Mouse (Mus musculus): ENCODE data around the gene Parn. TPM values are rescaled to one million over a fixed set of nuclear protein-coding genes. Genes with fewer than 3 reads are reported as not detected.

The Parn gene
- polyA plus RNA-seq, 1 experiment from 2014 or later, result 14.9 TPM

DNA sequence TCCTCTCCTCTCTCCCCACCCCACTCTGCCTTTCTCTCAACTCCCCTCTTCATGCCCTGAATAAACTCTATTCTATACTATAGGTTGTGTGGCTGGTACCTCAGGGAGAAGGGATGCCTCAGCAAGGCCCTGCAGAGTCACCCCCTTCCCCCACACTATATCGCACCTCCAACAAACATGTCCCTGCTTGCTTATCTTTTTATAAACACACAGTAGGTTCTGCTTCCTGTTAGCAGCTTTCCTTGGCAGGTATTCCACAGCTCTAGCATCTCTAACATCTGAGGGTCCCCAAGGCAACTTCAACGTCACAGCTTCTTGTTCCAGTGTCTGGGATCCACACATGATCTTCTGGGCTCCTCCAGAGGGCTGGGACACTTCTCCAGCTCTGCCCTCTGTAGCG is 117.3 kb downstream of the Parn start:
- 0 out of 2 replicates have a peak, but pooled peaks cover 3% of the 10 kb centered on the region for H3K9me3 ChIP-seq (replicated peaks; ENCODE audit: control insufficient read depth, low read length)
- H3K4me1 ChIP-seq (ENCODE audit: control insufficient read depth, low read depth, low read length), result no peaks in the 10 kb centered on the region
- ATAC-seq (ENCODE audit: low read depth), result no peak
- 71% methylated on average over 3 of the region's 3 CpGs for WGBS (ENCODE audit: insufficient replicate concordance)
- no peak overlapping the region for H3K27ac ChIP-seq (ENCODE audit: low read length)
- no peaks in the 10 kb centered on the region for H3K27me3 ChIP-seq (ENCODE audit: control insufficient read depth, insufficient read depth, low read depth, low read length)
- no peak overlapping the region for H3K9ac ChIP-seq (ENCODE audit: low read depth, low read length)
- H3K4me2 ChIP-seq (ENCODE audit: low read depth, low read length), result no peak overlapping the region
- H3K36me3 ChIP-seq (ENCODE audit: control insufficient read depth, insufficient read depth), result peaks cover 8% of the 10 kb centered on the region
- H3K4me3 ChIP-seq (ENCODE audit: low read depth, low read length), result no peak overlapping the region

DNA sequence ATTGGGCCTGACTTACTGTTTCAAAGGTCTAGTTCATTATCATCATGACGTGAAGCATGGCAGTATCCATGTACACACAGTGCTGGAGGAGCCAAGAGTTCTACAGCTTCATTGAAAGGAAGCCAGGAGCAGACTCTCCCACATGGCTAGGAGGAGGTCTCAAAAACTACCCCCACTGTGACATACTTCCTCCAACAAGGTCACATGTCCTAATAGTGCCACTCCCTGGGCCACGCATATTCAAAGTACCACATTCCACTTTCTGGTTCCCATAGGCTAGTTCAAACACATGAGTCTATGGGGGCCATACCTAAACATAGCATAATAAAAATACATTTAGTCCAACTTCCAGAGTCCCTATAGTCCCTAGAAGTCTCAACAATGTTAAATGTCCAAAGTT is 118.0 kb downstream of the Parn start:
- no peak for ATAC-seq (ENCODE audit: low read depth)
- 0 out of 2 replicates have a peak, but pooled peaks cover 3% of the 10 kb centered on the region for H3K9me3 ChIP-seq (replicated peaks; ENCODE audit: control insufficient read depth, low read length)
- no peaks in the 10 kb centered on the region for H3K4me1 ChIP-seq (ENCODE audit: control insufficient read depth, low read depth, low read length)
- H3K9ac ChIP-seq (ENCODE audit: low read depth, low read length), result no peak overlapping the region
- H3K27ac ChIP-seq (ENCODE audit: low read length), result no peak overlapping the region
- H3K4me3 ChIP-seq (ENCODE audit: low read depth, low read length), result no peak overlapping the region
- peaks cover 8% of the 10 kb centered on the region for H3K36me3 ChIP-seq (ENCODE audit: control insufficient read depth, insufficient read depth)
- H3K4me2 ChIP-seq (ENCODE audit: low read depth, low read length), result no peak overlapping the region
- no peaks in the 10 kb centered on the region for H3K27me3 ChIP-seq (ENCODE audit: control insufficient read depth, insufficient read depth, low read depth, low read length)
- 81% methylated on average over 2 of the region's 2 CpGs for WGBS (ENCODE audit: insufficient replicate concordance)

- Histone ChIP-seq H3K4me2 (ENCODE audit: low read depth, low read length) (no peak overlapping the region), H3K36me3 (ENCODE audit: control insufficient read depth, insufficient read depth) (peaks cover 5% of the 10 kb centered on the region), H3K9me3 (replicated peaks; ENCODE audit: control insufficient read depth, low read length) (0 out of 2 replicates have a peak, but pooled peaks cover 2% of the 10 kb centered on the region), H3K4me3 (ENCODE audit: low read depth, low read length) (no peak overlapping the region), H3K27me3 (ENCODE audit: control insufficient read depth, insufficient read depth, low read depth, low read length) (no peaks in the 10 kb centered on the region), H3K9ac (ENCODE audit: low read depth, low read length) (no peak overlapping the region), H3K27ac (ENCODE audit: low read length) (no peak overlapping the region), H3K4me1 (ENCODE audit: control insufficient read depth, low read depth, low read length) (no peaks in the 10 kb centered on the region)
- no peak for ATAC-seq (ENCODE audit: low read depth)
- 73% methylated on average over 4 of the region's 4 CpGs for WGBS (ENCODE audit: insufficient replicate concordance)
Measured at GRCm38 (mm10) chr16:13541816-13542215, 126.2 kb downstream of the Parn start.

DNA sequence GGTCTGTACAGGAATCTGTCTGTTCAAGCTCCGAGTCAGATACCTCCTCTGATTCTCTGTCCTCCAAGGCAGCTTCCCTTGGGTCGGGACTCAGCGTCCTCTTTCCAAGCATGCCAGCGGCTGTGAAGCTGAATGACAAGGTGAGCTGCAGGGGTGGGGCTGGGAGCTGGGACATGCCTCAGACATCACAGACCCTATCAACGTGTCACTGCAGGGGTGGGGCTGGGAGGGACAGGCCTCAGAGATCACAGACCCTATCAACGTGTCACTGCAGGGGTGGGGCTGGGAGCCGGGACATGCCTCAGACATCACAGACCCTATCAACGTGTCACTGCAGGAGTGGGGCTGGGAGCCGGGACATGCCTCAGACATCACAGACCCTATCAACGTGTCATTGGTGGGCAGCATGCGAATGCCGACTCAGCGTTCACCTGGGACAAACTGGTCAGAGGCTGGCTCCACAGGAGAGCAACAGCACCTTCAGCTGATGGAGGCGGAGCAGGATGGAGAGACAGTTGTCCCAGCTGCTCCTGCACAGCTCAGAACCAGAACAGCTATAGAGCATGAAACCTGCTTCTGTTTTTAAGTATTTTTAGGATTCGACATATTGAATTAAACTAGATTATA is 126.7 kb downstream of the Parn start:
- Histone ChIP-seq H3K4me3 (ENCODE audit: low read depth, low read length) (no peak overlapping the region), H3K9ac (ENCODE audit: low read depth, low read length) (no peak overlapping the region), H3K4me2 (ENCODE audit: low read depth, low read length) (no peak overlapping the region), H3K27ac (ENCODE audit: low read length) (no peak overlapping the region), H3K9me3 (replicated peaks; ENCODE audit: control insufficient read depth, low read length) (no peaks in the 10 kb centered on the region), H3K4me1 (ENCODE audit: control insufficient read depth, low read depth, low read length) (no peaks in the 10 kb centered on the region), H3K27me3 (ENCODE audit: control insufficient read depth, insufficient read depth, low read depth, low read length) (no peaks in the 10 kb centered on the region), H3K36me3 (ENCODE audit: control insufficient read depth, insufficient read depth) (0 out of 2 replicates have a peak, but pooled peaks cover 2% of the 10 kb centered on the region)
- ATAC-seq (ENCODE audit: low read depth), result no peak
- 64% methylated on average over 15 of the region's 15 CpGs for WGBS (ENCODE audit: insufficient replicate concordance)

- ATAC-seq (ENCODE audit: low read depth), result no peak
- H3K27ac ChIP-seq (ENCODE audit: low read length), result no peak overlapping the region
- H3K4me3 ChIP-seq (ENCODE audit: low read depth, low read length), result no peak overlapping the region
- 86% methylated on average over 9 of the region's 9 CpGs for WGBS (ENCODE audit: insufficient replicate concordance)
- no peak overlapping the region for H3K4me2 ChIP-seq (ENCODE audit: low read depth, low read length)
- H3K27me3 ChIP-seq (ENCODE audit: control insufficient read depth, insufficient read depth, low read depth, low read length), result no peaks in the 10 kb centered on the region
- no peak overlapping the region for H3K9ac ChIP-seq (ENCODE audit: low read depth, low read length)
- no peaks in the 10 kb centered on the region for H3K9me3 ChIP-seq (replicated peaks; ENCODE audit: control insufficient read depth, low read length)
- H3K36me3 ChIP-seq (ENCODE audit: control insufficient read depth, insufficient read depth), result no peaks in the 10 kb centered on the region
- H3K4me1 ChIP-seq (ENCODE audit: control insufficient read depth, low read depth, low read length), result no peaks in the 10 kb centered on the region
Measured at GRCm38 (mm10) chr16:13538933-13539648, 128.9 kb downstream of the Parn start.

DNA sequence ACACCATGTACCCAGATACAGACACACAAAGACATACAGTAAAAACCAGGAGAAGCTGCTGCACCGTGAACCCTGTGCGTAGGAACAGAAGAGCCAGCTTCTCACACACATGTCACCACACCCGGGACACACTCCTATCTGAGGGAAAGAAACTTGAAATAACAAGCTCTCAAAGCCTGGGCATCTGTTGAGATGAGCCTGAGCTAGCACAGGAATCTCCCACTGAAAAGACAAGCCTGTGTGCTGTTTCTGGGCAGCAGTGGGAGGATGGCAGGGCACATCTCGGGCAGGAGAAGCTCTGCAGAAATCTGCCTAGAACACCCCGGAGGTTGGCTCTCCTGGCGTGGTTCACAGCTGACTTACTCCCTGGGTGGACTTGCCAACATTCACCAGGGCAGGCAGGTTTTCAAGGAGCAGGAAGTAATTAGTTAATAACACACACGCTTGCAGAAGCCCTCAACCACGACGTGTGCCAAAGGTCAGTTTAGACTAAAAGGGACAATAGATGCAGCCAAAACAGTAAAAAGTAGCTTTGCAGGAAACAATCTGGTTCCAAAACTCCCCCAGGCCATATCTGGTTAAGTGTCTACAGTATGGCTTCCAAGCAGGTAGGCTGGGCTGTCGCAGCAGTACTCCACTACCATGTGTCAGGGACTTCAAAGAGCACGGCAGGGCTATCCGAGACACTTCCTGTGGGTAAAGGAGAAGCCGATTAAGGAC is 129.6 kb downstream of the Parn start:
- no peaks in the 10 kb centered on the region for H3K27me3 ChIP-seq (ENCODE audit: control insufficient read depth, insufficient read depth, low read depth, low read length)
- no peak overlapping the region for H3K27ac ChIP-seq (ENCODE audit: low read length)
- ATAC-seq (ENCODE audit: low read depth), result no peak
- 67% methylated on average over 13 of the region's 13 CpGs for WGBS (ENCODE audit: insufficient replicate concordance)
- no peak overlapping the region for H3K4me2 ChIP-seq (ENCODE audit: low read depth, low read length)
- no peaks in the 10 kb centered on the region for H3K36me3 ChIP-seq (ENCODE audit: control insufficient read depth, insufficient read depth)
- no peaks in the 10 kb centered on the region for H3K9me3 ChIP-seq (replicated peaks; ENCODE audit: control insufficient read depth, low read length)
- H3K4me1 ChIP-seq (ENCODE audit: control insufficient read depth, low read depth, low read length), result no peaks in the 10 kb centered on the region
- no peak overlapping the region for H3K4me3 ChIP-seq (ENCODE audit: low read depth, low read length)
- no peak overlapping the region for H3K9ac ChIP-seq (ENCODE audit: low read depth, low read length)

DNA sequence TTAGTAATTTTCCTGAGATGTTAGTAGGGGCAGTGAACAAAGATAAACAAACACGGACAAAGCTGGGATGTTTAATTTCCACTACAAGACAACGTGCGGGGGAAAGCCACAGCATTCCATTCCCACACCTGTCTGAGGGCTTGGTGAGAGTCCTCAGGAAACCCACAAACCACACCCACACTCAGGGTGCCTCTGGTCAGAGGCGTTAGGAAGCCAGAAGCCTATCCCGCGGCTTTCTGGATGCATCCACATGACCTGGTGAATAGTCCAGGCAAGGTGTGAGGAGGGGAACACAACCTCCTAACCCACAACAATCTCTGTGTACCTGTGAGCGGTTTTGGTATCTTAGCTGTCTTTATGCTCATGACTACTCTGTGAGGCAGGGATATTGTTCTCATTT is 131.6 kb downstream of the Parn start:
- Histone ChIP-seq H3K36me3 (ENCODE audit: control insufficient read depth, insufficient read depth) (no peaks in the 10 kb centered on the region), H3K27ac (ENCODE audit: low read length) (no peak overlapping the region), H3K4me1 (ENCODE audit: control insufficient read depth, low read depth, low read length) (no peaks in the 10 kb centered on the region), H3K4me3 (ENCODE audit: low read depth, low read length) (no peak overlapping the region), H3K9ac (ENCODE audit: low read depth, low read length) (no peak overlapping the region), H3K9me3 (replicated peaks; ENCODE audit: control insufficient read depth, low read length) (no peaks in the 10 kb centered on the region), H3K4me2 (ENCODE audit: low read depth, low read length) (no peak overlapping the region), H3K27me3 (ENCODE audit: control insufficient read depth, insufficient read depth, low read depth, low read length) (no peaks in the 10 kb centered on the region)
- WGBS (ENCODE audit: insufficient replicate concordance), result 60% methylated on average over 7 of the region's 7 CpGs
- no peak for ATAC-seq (ENCODE audit: low read depth)

GRCm38 (mm10) chr16:13535856-13536255 is 132.1 kb downstream of the Parn start:
- no peak overlapping the region for H3K4me3 ChIP-seq (ENCODE audit: low read depth, low read length)
- no peak overlapping the region for H3K27ac ChIP-seq (ENCODE audit: low read length)
- no peaks in the 10 kb centered on the region for H3K27me3 ChIP-seq (ENCODE audit: control insufficient read depth, insufficient read depth, low read depth, low read length)
- no peaks in the 10 kb centered on the region for H3K9me3 ChIP-seq (replicated peaks; ENCODE audit: control insufficient read depth, low read length)
- WGBS (ENCODE audit: insufficient replicate concordance), result 71% methylated on average over 12 of the region's 12 CpGs
- no peak overlapping the region for H3K9ac ChIP-seq (ENCODE audit: low read depth, low read length)
- H3K36me3 ChIP-seq (ENCODE audit: control insufficient read depth, insufficient read depth), result no peaks in the 10 kb centered on the region
- ATAC-seq (ENCODE audit: low read depth), result no peak
- no peaks in the 10 kb centered on the region for H3K4me1 ChIP-seq (ENCODE audit: control insufficient read depth, low read depth, low read length)
- no peak overlapping the region for H3K4me2 ChIP-seq (ENCODE audit: low read depth, low read length)

DNA sequence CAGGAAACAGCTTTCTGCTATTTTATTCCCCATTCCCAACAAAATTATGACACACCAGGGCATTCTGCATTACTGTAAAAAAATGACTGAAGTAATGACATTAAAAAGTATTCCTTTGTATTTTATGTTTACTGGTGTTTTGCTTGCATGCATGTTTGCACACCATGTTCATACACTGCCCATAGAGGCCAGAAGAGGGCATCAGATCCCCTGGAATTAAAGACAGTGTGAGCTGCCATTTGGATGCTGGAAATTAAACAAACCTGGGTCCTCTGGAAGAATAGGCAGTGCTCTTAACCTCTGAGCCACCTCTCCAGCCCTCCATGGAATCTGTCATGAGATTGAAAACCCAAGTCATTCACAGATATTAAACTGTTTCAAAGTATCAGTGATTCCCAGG is 135.1 kb downstream of the Parn start:
- Histone ChIP-seq H3K27ac (ENCODE audit: low read length) (no peak overlapping the region), H3K4me2 (ENCODE audit: low read depth, low read length) (no peak overlapping the region), H3K4me1 (ENCODE audit: control insufficient read depth, low read depth, low read length) (no peaks in the 10 kb centered on the region), H3K4me3 (ENCODE audit: low read depth, low read length) (no peak overlapping the region), H3K27me3 (ENCODE audit: control insufficient read depth, insufficient read depth, low read depth, low read length) (no peaks in the 10 kb centered on the region), H3K36me3 (ENCODE audit: control insufficient read depth, insufficient read depth) (no peaks in the 10 kb centered on the region), H3K9ac (ENCODE audit: low read depth, low read length) (no peak overlapping the region), H3K9me3 (replicated peaks; ENCODE audit: control insufficient read depth, low read length) (no peaks in the 10 kb centered on the region)
- no peak for ATAC-seq (ENCODE audit: low read depth)
